Mouse (Mus musculus) adipocyte (in vitro differentiated cells): ENCODE results near the gene Xpo6.

Source experiments
- DNase-seq: peaks from one replicate; pipeline ENCODE4 v3.0.0-alpha.2; 2016; ENCODE audit warnings: low spot score

Xpo6 gene

DNA sequence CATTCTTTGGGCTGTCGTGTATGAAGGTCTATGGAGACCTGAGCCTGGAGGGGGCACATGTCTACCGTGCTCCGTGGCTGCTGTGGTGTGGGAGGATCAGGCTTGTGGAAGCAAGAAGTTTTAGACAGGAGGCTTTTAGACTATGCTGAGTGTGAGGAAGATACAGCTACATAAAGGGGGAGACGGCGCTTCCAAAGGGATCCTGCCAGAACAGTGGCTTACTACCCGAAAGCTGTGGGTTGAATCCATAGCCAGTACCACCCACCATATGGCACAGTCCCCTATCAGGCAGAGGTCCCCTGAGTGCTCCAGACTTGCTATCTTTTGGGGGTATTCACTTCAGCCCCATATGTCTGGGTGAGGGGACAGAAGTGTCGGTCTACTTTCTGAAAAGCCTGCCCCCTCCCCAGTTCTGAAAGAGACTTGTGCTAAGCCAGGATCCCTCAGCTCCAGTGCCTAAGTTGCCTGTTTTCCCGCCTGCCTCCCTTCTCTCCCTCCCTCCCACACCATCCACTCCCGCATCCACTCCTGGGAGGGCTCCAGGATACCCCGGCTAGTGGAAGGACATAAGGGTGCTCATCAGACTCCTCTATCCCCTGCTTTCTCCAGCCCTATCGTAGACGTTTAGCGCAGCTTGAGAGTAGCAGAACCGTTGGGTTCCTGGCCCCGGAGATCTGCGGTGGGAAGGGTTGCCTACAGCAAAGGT lies 119.2 kb downstream of the Xpo6 start:
- DNase-seq, result no peak

DNA sequence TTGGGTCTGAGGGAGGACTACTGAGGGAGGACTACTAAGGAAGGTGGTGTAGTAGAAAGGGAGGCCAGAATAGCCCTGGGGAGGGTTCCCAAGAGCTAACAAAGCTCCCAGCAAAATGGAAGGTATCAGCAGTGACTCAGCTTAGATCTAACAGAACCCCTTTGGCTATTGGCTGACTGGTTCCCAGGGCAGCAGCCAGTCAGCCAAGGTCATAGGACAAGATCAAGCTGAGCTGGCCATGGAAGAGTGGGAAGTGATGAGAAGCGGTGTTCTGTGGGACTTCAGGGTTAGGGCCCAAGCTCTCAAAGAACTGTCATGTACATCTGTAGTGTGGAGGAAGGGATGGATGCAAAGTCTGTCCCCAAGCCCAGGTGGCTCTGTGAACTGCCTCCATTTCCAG lies 123.4 kb downstream of the Xpo6 start:
- DNase-seq, result no peak

DNA sequence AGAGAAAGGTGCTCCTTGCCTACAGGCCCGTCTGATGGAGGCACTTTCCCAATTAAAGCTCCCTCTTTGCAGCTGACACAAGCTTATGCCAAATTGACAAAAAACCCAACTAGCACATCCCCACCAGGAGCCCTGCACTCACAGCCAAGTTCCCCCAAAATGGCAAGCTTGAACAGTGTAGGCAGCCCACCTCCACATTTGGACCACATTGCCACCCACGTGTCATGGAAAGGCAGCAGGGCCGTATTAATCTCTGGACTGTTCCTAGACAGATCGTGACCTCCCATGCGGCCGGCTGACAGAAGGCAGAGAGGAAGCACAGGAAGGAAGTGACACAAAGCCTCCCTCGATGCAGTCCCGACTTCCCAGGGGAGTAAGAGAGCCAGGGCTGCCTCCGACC lies 125.2 kb downstream of the Xpo6 start:
- no peak for DNase-seq

DNA sequence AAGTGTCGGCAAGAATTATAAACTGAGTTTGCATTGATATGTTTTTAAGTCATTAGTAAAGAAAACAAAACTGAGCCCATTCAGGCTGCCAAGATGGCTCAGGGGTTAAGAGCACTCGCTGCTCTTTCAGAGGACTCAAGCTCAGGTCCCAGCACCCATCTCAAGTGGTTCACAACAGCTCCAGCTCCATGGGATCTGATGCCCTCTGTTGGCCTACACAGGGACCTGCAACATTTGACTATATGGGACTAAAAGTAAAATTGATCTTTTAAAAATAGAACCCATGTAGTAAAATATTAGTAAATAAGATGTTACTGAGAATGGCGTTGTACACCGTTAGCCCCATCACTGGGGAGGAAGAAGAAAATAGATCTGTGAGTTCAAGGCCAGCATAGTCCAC lies 130.0 kb downstream of the Xpo6 start:
- DNase-seq, result no peak

DNA sequence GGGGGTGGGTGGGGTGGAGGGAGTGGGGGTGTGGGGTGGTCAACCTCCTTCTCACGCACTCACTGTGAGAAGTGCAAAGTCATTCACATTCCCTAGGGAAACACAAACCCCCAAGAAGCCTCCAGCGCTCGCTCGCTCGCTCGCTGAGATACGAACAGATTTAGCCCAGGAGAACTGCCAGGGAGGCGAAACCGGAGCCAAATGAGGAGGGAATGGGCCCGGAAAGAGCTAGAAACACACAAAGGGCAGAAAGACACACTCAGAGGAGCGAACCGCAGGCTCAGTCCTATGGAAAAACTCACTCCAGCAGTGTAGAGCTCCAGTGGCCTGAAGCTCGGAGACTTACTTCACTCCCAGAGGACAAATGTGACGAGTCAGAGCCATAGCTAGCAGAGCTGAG lies 133.5 kb downstream of the Xpo6 start:
- DNase-seq, result no peak

DNA sequence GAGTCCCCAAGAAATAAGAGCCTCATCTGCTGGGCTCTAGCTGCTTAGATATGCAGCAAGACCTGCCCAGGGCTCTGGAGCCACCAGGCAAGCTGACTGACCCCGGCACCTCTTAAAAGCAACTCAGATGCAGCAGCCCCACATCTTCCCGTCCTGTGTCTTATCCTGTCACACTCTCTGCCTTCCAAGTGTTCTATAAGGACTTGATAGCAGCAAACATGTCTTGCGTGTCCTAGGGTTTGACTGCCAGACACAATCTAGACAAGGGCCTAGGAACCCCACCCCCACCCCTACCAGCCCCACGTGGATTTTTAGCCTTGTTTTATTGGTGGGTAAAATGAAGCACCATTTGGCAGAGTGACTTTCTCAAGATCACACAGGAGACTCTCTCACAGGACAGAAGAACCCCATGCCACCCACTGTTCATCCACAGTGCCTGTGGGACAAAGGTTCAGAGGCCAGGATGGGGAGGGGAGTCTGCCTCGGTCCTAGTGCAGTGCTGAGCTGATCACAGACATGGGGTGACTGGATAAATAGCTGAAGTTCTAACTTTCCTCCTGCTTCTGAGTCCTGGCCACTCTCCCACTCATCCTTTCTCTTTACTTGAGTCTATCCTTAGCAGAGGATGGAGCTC lies 134.9 kb downstream of the Xpo6 start:
- no peak for DNase-seq

DNA sequence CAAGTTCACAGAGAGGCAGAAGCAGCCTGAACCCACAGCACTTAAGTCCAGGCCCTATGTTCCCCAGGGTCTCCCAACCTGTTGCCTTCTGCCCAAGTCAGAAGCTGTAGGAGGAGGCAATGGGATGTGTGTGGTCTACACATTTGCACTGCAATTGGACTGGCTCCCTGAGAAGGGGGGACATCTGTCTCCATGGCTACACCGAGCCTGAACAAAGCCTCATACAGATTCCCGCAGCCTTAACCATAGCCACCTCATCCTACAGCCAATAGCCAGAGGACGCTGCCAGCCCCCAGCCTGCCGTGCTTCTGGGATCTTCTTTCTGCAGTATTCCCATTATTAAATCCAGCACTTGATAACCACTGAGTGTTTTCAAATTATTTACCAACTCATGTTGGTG lies 138.1 kb downstream of the Xpo6 start:
- DNase-seq, result no peak

DNA sequence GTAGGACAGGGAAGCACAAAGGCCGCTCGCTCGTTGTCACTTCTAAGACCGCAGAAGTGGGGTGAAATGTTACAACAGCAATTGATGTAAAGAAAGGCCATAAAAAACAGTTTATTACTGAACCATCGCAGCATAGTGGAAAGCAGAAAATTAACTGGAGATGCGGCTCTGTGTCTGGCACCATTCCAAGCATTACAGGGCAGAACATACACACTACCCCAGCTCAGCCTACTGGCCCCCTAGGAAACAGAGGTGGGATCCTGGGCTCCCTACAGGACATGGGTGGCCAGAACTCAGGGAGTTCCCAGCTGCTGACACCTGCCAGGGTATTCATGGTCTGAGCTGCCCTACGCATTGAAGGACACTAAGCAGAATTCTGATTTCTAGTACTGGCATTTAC lies 141.4 kb downstream of the Xpo6 start:
- DNase-seq, result no peak

DNA sequence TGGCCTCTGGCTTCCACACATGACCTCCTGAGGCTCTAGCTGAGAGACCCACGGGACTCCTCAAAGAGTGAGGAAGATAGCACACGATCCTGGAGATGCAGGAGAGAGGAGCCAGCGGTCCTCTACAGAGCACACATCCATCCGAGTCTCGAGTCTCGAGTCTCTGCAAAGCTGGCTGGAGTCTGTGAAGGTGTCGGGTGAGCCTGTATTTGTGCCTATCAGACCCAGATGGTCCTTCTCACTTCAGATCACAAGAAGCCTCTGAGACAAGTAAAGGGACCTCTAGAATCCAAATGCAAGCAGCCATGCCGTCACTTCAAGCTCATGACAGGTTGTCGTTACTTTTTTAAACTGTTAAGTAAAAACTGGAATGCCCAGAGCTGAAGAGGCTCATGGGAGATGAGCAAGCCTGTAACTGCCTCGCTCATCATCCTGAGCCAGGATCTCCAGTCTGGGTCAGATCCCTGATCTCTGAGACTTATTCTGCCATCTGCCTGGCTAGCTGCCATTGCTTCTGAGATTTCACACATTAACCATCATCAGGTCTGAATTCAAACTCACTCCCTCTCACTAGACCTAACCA lies 142.9 kb downstream of the Xpo6 start:
- DNase-seq, result no peak

DNA sequence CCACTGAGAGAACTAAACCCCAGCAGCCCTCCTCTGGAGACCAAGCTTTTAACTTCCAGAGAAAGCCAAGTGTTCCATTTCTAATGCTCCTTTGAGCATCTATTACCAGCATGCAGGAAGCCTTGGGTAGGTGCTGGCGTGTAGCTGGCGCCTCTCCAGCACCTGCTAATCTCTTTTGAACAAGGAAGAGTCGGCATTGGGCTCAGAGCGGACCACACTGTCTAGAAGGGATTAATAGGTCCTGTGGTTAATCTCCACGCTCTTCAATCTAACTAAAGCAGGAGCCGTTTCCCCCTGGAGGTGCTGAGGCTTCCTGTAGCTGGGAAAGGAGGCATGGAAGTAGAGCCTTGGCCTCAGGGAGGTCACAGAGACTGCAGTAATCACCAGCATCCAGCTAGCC lies 145.7 kb downstream of the Xpo6 start:
- no peak for DNase-seq

DNA sequence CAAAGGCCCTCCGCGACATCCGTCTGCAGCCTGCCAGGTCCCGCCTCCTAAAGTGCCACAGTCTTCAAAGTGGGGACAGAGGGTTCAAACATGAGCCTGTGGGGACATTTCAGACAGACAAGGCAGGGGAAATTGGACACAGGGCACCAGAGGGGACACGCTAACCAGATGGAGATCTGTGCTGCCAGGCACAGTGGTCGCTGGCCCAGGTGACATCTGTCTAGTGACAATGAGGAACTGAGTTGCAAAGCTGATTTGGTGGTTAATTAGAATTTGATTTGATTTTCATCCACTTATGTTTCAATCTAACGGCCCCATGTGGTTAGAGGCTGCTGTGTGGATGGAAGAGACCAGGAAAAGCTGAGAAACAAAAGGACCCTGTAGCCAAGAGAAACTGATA lies 146.7 kb downstream of the Xpo6 start:
- DNase-seq, result no peak

DNA sequence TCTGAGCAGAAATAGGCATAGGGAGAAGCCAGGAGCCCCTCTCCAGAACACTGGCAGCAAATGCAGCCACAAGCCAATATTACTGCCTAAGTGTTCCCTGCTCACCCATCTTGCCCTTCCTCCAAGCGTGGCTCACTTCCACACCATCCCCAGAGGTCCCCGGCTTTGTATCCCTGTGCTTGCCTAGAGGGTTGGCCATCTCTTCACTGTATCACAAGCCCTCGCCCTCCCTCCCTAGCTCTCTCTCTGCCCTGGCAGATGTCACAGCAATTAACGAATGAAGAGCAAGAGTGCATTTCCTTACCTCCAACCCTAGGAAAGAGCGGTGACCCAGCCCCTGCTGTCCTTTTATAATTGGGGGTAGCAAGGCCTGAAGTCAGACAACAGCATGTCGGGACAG lies 148.4 kb downstream of the Xpo6 start:
- DNase-seq, result no peak
